Mouse (Mus musculus) spleen, adult 2 months (tissue): ENCODE results near the gene Tmprss6.

Experiments
- CTCF ChIP-seq: fragments of 200-500 bp; IDR thresholded peaks from 2 replicates; pipeline ENCODE4 v1.5.1; 2011; ENCODE audit warnings: mild to moderate bottlenecking, inconsistent platforms; ENCODE audit not compliant: insufficient read depth, insufficient read length, insufficient replicate concordance; ENCODE audit errors: extremely low read depth
- POLR2A ChIP-seq: fragments of 200-500 bp; IDR thresholded peaks from 2 replicates; pipeline ENCODE4 v1.6.1; 2011; ENCODE audit warnings: low read depth, low read length, inconsistent platforms

DNA sequence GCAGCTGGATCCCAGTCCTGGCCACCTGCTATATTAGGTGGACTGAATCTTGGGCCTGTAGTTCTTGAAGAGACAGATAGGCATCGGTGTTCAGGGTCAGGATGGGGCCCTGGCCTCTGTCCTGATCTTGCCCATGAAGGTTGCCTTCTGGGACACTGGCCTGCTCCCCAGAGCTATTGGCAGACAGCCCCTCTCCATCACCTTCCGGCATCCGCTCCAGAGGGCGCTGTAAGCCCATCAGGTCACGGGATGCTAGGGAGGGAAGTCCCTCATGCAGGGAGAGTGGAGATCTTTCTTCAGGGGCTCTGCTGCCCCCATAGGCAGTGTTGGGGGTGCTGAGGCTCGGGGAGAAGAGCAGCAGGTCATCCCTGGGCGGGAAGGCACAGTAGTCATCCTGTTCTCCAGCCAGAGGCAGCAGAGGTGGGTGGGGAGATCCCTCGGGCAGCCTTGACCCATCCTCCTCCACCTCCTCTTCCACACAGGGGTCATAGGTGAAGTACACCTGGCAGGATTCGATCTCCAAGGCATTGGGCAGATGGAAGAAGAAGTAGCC, 13.1 kb upstream of the Tmprss6 start:
- TF ChIP-seq POLR2A (no peak), CTCF (no peak)
